Mouse (Mus musculus) limb, embryonic 10.5 days (tissue): ENCODE results near the gene Cbs. TPM values are rescaled to one million over a fixed set of nuclear protein-coding genes. Genes with fewer than 3 reads are reported as not detected.
"Not testable (repeated sequence)": the region's sequence is repeated elsewhere in the genome, so short reads cannot be mapped to it uniquely, and the experiment has no call there.

ENCODE experiments used
- DNase-seq: peaks from one replicate; pipeline ENCODE4 v3.0.0-alpha.2; 2017; ENCODE audit warnings: low spot score
- H3K27ac ChIP-seq: fragments of 300-500 bp; sonication (generic); 2 replicates; pipeline ENCODE4 v1.5.1; 2016; ENCODE audit warnings: mild to moderate bottlenecking
- H3K27me3 ChIP-seq: fragments of 300-500 bp; sonication (generic); 2 replicates; pipeline ENCODE4 v1.6.1; 2016; ENCODE audit warnings: low read depth, mild to moderate bottlenecking; ENCODE audit not compliant: poor library complexity, severe bottlenecking
- H3K36me3 ChIP-seq: fragments of 300-500 bp; sonication (generic); 2 replicates; pipeline ENCODE4 v1.6.1; 2016; ENCODE audit warnings: mild to moderate bottlenecking, moderate library complexity
- H3K4me1 ChIP-seq: fragments of 300-500 bp; sonication (generic); 2 replicates; pipeline ENCODE4 v1.6.1; 2016
- H3K4me3 ChIP-seq: fragments of 300-500 bp; sonication (generic); 2 replicates; pipeline ENCODE4 v1.5.1; 2016; ENCODE audit warnings: mild to moderate bottlenecking, moderate library complexity
- H3K9me3 ChIP-seq: fragments of 300-500 bp; sonication (generic); replicated peaks from 2 replicates; pipeline ENCODE4 v1.6.1; 2016; ENCODE audit warnings: mild to moderate bottlenecking
- WGBS: fragments of 180-500 bp; shearing (Covaris S2); methylation state at CpG from one replicate; pipeline ENCODE4 v1.1.7; 2016; 5-methylcytosine and 5-hydroxymethylcytosine counted together
- polyA plus RNA-seq: library from polyadenylated mRNA; unstranded; fragments of >200 nt; fragmentation: Nextera tagmentation; extraction: Ambion mirVana; gene quantifications from 2 replicates; pipeline ENCODE4 v1.2.1, GENCODE M21; 2016

Gene Cbs
- polyA plus RNA-seq, 1 experiment from 2014 or later, result 1.9 TPM

DNA sequence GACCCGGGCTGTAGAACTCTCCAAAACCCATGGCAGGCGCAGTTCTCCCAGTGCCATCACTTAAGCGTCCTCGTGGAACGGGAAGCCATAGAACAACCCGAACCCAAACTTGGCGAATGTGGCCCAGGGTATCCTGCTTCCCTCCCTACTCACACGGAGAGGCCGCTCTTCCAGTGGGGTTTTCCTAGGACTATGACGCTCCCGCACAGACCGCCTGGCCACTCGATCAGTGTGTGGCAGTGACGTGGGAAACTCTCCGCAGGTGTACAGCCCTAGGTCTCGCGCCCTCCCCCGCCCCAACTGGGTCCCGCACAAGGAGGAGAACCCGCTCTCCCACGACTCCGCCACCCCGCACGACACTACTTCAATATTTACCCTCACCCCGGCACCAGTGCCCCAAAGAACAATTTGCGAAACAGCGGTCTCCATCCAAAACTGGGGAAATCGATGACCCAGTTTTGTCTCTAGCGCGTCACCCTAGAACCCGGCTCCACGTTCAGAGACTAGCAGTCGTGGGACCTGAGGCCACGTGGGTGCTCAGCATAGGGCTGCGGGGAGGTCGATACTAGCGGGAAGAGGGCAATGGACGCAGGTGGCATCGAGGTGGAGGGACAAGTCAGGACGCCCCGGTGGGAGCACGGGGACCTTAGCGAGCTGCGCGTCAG lies 629 bp downstream of the Cbs start:
- Histone ChIP-seq H3K9me3 (no peaks in the 10 kb centered on the region), H3K27ac (peak overlapping the region; percentile 47), H3K36me3 (no peaks in the 10 kb centered on the region), H3K4me1 (peaks cover 26% of the 10 kb centered on the region), H3K27me3 (peaks cover 45% of the 10 kb centered on the region), H3K4me3 (peak overlapping the region; percentile 60)
- 6% methylated on average over 45 of the region's 45 CpGs for WGBS
- DNase-seq, result peak; percentile 44

- Histone ChIP-seq H3K36me3 (no peaks in the 10 kb centered on the region), H3K9me3 (no peaks in the 10 kb centered on the region), H3K4me1 (peaks cover 30% of the 10 kb centered on the region), H3K27ac (no peak overlapping the region), H3K27me3 (peaks cover 45% of the 10 kb centered on the region), H3K4me3 (peak overlapping the region; percentile 60; the same call in 1 of the 2 replicates)
- 52% methylated on average over 11 of the region's 11 CpGs for WGBS
- no peak for DNase-seq
Measured at GRCm38 (mm10) chr17:31635781-31636180, 1.3 kb downstream of the Cbs start.

DNA sequence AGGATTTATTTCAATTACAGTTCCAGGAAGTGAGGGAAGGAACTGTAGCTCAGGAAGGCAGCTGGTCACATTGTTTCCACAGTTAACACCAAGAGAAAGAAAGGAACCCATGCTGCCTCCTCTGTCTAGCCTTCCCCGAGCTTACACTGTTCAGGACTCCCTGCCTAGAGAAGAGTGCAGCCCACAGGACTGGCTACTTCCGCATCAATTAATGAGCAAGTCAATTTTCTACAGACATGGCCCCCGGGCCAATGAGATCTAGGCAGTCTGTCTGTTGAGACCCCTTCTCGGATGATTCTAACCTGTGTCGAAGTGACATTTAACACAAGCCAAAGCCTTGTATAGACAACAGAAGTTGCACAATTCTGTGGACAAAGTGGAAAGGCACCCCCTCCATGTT lies 2.1 kb downstream of the Cbs start:
- 81% methylated on average over 5 of the region's 5 CpGs for WGBS
- Histone ChIP-seq H3K4me1 (peaks cover 30% of the 10 kb centered on the region), H3K36me3 (no peaks in the 10 kb centered on the region), H3K27me3 (peaks cover 45% of the 10 kb centered on the region), H3K9me3 (no peaks in the 10 kb centered on the region), H3K4me3 (no peak overlapping the region), H3K27ac (no peak overlapping the region)
- DNase-seq, result no peak

DNA sequence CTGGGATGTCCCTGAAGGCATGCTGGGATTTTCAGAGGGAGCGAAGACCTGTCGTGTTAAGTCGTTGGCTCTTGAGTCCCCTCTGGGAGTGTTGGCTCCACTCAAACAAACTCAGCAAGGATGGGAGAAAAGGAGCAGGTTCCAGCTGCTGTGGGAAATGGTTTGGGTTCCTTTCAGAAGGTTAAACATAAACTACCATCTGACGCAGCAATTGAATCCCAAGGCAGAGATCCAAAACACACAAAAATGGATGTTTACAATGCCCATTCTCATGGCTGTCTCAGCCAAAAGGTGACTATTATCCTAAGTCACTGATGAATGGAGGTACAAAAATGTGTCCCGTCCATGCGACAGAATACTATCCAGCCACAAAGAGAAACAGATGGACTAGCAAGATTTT lies 4.0 kb downstream of the Cbs start:
- no peak for DNase-seq
- H3K36me3 ChIP-seq, result no peaks in the 10 kb centered on the region
- WGBS, result 86% methylated on average over 6 of the region's 6 CpGs
- H3K4me3 ChIP-seq, result no peak overlapping the region
- no peak overlapping the region for H3K27ac ChIP-seq
- peaks cover 38% of the 10 kb centered on the region for H3K27me3 ChIP-seq
- H3K9me3 ChIP-seq, result no peaks in the 10 kb centered on the region
- peaks cover 30% of the 10 kb centered on the region for H3K4me1 ChIP-seq

DNA sequence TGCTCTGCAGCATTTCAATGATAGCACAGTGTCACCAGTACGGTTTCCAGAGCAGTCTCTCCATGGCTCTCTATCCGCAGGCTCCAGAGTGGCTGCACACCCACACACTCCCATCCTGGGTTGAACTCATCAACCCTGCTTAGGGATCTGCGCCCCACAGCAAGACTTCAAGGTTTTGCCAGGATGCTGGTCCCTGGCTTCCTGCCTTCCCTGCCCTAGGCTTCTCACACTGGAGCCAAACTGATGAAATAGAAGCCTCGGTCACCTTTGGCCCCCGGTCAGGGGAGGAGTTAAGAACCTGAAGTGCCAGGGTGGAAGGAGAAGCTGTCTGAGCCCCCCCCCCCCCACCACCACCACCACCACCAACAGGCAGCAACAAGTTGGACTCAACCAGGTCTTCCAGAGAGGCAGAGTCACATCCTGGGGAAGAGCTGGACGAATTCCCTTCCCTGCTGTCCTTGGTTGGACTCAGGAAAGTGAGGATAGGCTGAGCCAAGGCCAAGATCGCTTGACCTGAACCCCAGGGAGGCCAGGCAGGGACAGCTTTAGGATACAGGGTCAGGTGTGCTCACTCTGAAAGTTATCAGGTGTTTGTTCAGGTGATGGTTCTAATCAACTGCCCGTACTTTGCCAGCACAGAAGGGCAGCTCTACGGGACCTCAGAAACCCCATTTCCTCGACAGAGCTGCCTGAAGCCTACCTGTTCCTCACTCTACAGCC lies 5.8 kb downstream of the Cbs start:
- Histone ChIP-seq H3K27ac (no peak overlapping the region), H3K36me3 (no peaks in the 10 kb centered on the region), H3K4me1 (peaks cover 14% of the 10 kb centered on the region), H3K9me3 (no peaks in the 10 kb centered on the region), H3K27me3 (peaks cover 21% of the 10 kb centered on the region), H3K4me3 (no peak overlapping the region)
- DNase-seq, result no peak
- WGBS, result 86% methylated on average over 10 of the region's 10 CpGs

- 88% methylated on average over 2 of the region's 2 CpGs for WGBS
- Histone ChIP-seq H3K36me3 (no peaks in the 10 kb centered on the region), H3K4me1 (peaks cover 9% of the 10 kb centered on the region; the same call in 1 of the 2 replicates), H3K9me3 (no peaks in the 10 kb centered on the region), H3K27me3 (no peaks in the 10 kb centered on the region), H3K27ac (no peak overlapping the region), H3K4me3 (no peak overlapping the region)
- no peak for DNase-seq
Measured at GRCm38 (mm10) chr17:31627961-31628360, 9.1 kb downstream of the Cbs start.

DNA sequence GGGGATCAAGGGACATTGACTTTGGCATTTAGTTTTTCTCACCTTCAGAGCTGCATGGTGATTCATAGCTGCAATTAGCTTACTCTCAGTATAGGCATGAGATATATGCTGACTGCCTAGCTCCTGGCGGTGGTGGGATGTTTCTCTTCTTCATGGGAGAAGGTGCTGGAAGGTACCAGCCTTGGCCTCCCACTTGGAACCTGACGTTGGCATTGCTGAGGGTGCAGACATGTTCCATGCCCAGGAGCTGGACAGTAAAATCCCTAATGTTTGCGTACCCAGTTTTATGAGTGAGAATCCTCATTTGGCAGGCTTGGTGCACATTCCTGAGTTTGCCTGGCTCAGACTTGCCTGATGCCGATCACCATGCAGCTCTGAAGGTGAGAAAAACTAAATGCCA lies 13.9 kb downstream of the Cbs start:
- 0 out of 2 replicates have a peak, but pooled peaks cover 2% of the 10 kb centered on the region for H3K4me1 ChIP-seq
- H3K36me3 ChIP-seq, result no peaks in the 10 kb centered on the region
- no peaks in the 10 kb centered on the region for H3K27me3 ChIP-seq
- no peak overlapping the region for H3K4me3 ChIP-seq
- DNase-seq, result no peak
- H3K9me3 ChIP-seq, result no peaks in the 10 kb centered on the region
- WGBS, result 91% methylated on average over 4 of the region's 4 CpGs
- no peak overlapping the region for H3K27ac ChIP-seq

- Histone ChIP-seq H3K9me3 (no peaks in the 10 kb centered on the region), H3K27me3 (no peaks in the 10 kb centered on the region), H3K4me3 (no peak overlapping the region), H3K4me1 (no peaks in the 10 kb centered on the region), H3K27ac (0 out of 2 replicates have a peak overlapping the region, but pooled peaks have one; percentile 12), H3K36me3 (peaks cover 5% of the 10 kb centered on the region; the same call in 1 of the 2 replicates)
- no peak for DNase-seq
- 82% methylated on average over 4 of the region's 4 CpGs for WGBS
Measured at GRCm38 (mm10) chr17:31613086-31613755, 23.8 kb downstream of the Cbs start.

DNA sequence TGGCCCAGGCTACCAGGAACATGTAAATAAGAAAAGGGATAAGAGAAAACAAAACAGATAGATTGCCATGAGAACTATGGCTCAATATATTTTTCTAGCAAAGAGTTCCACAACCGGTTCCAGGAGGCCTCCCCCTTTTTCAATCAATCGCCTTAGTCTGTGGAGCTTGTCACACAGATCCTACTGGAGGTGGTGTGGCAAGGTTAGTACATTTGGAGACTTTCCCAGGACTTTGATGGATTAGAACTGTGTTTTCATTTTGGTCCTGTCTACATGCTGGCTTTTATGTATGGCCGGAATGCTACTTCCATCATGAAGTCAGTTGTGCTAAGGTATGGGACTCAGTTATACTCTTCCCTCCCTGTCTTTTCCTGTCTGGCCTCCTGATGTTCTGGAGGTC lies 27.1 kb downstream of the Cbs start:
- no peaks in the 10 kb centered on the region for H3K9me3 ChIP-seq
- no peaks in the 10 kb centered on the region for H3K27me3 ChIP-seq
- H3K4me3 ChIP-seq, result no peak overlapping the region
- H3K36me3 ChIP-seq, result peaks cover 31% of the 10 kb centered on the region
- H3K4me1 ChIP-seq, result no peaks in the 10 kb centered on the region
- WGBS, result 93% methylated on average over 3 of the region's 3 CpGs
- no peak overlapping the region for H3K27ac ChIP-seq
- no peak for DNase-seq

GRCm38 (mm10) chr17:31609173-31609572 lies 27.9 kb downstream of the Cbs start:
- not testable (repeated sequence) for DNase-seq, H3K27ac ChIP-seq, H3K4me3 ChIP-seq, H3K4me1 ChIP-seq, H3K27me3 ChIP-seq, H3K9me3 ChIP-seq
- H3K36me3 ChIP-seq, result peaks cover 38% of the 10 kb centered on the region
- 94% methylated on average over 3 of the region's 3 CpGs for WGBS

DNA sequence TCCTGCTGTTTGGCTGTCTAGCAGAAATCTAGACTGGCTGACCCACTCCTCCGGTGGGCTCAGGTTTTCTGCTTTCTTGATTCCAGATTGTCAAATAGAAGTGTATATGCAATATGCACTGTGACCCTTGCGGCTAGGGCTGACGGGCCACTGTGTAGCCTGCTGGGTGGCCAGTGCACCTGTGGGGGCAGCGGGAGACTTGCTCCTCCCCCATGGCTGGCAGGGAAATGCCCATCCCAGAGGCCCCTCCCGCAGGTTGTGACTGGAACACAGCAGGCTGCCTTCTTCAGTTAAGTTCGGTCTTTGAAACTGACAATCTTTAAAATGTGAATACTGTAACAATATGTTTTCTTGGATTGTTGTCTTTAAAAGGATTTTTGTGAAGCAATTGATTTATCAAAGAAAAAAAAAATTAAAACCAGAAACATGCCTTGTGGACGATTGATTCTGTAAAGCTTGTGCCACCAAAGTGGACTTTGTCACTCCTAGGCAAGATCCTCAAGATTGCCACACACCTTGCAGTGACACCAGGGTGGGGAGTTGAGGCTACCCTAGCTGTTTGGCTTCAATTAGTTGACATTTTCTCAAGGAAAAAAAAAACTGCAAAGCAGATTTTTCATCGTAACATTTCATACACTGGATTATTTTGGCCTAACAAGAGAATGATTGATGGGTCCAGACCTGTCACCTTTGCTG lies 29.6 kb downstream of the Cbs start:
- Histone ChIP-seq H3K4me3 (no peak overlapping the region), H3K4me1 (no peaks in the 10 kb centered on the region), H3K36me3 (peaks cover 56% of the 10 kb centered on the region), H3K27me3 (no peaks in the 10 kb centered on the region), H3K27ac (no peak overlapping the region), H3K9me3 (no peaks in the 10 kb centered on the region)
- DNase-seq, result no peak
- WGBS, result 87% methylated on average over 8 of the region's 8 CpGs

DNA sequence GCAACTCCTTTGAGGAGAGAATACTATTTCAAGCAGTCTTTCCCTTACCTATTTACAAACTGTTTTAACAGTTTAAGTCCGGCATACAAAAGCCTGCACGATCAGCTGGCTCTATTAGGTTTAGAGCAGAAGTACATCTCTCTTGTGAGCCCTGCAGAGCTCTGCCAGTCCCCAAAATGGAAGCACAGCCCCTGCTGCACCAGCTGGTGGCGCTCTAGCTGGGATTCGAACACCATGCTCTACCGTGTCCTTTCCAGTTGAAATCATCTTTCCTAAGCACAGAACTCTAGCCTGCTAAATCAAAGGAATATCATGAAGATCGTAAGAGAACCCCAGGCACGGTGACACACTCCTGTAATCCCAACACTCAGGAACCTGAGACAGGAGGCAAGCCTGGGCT lies 30.6 kb downstream of the Cbs start:
- H3K27me3 ChIP-seq, result no peaks in the 10 kb centered on the region
- no peaks in the 10 kb centered on the region for H3K4me1 ChIP-seq
- no peaks in the 10 kb centered on the region for H3K9me3 ChIP-seq
- DNase-seq, result no peak
- WGBS, result 88% methylated on average over 7 of the region's 7 CpGs
- no peak overlapping the region for H3K4me3 ChIP-seq
- H3K36me3 ChIP-seq, result peaks cover 64% of the 10 kb centered on the region
- H3K27ac ChIP-seq, result no peak overlapping the region

GRCm38 (mm10) chr17:31598593-31598992 lies 38.4 kb downstream of the Cbs start:
- no peaks in the 10 kb centered on the region for H3K4me1 ChIP-seq
- no peak overlapping the region for H3K27ac ChIP-seq
- no peak overlapping the region for H3K4me3 ChIP-seq
- no peaks in the 10 kb centered on the region for H3K27me3 ChIP-seq
- no peak for DNase-seq
- 94% methylated on average over 8 of the region's 8 CpGs for WGBS
- peaks cover 89% of the 10 kb centered on the region for H3K36me3 ChIP-seq
- no peaks in the 10 kb centered on the region for H3K9me3 ChIP-seq
